Mouse (Mus musculus) CH12.LX (cell line): ENCODE data around the gene Psors1c2. TPM values are rescaled to one million over a fixed set of nuclear protein-coding genes. Genes with fewer than 3 reads are reported as not detected.
A peak's percentile ranks its signal among the peaks of the same experiment; 100 is the strongest.

Experiments used
- DNase-seq: peaks from one replicate; pipeline ENCODE4 v3.0.0-alpha.2; 2013; ENCODE audit errors: extremely low read depth
- H3K27ac ChIP-seq: 2 replicates; pipeline ENCODE4 v1.5.1; 2012; ENCODE audit warnings: low read depth, mild to moderate bottlenecking, control low read depth, moderate library complexity; ENCODE audit not compliant: insufficient read depth
- H3K27me3 ChIP-seq: replicated peaks from 2 replicates; pipeline ENCODE3; 2012; ENCODE audit warnings: inconsistent platforms
- H3K36me3 ChIP-seq, 2 experiments: replicated peaks in 1 of 2; 2 replicates each; pipeline versions ENCODE3 to v1.6.1; 2012; ENCODE audit warnings: inconsistent platforms in 1 of 2, low read length in 1 of 2, mild to moderate bottlenecking in 1 of 2, mixed read lengths in 1 of 2, moderate library complexity in 1 of 2; ENCODE audit not compliant: control insufficient read depth in 1 of 2, insufficient read depth in 1 of 2
- H3K4me1 ChIP-seq, 2 experiments: 2 replicates each; pipeline ENCODE4 v1.6.1; 2012; ENCODE audit warnings: inconsistent platforms in 1 of 2, moderate library complexity in 1 of 2; ENCODE audit not compliant: insufficient read depth in 2 of 2, control insufficient read depth in 1 of 2
- H3K4me2 ChIP-seq: 2 replicates; pipeline ENCODE4 v1.6.1; 2012; ENCODE audit warnings: low read depth, mild to moderate bottlenecking, control low read depth; ENCODE audit not compliant: poor library complexity, insufficient read depth, severe bottlenecking
- H3K4me3 ChIP-seq, 3 experiments: fragments of 150-350 bp in 1 of 3; sonication (generic) in 1 of 3; replicated peaks in 1 of 3; 2 replicates each; pipeline versions ENCODE3 to v1.5.1; 2011 to 2012; ENCODE audit warnings: low read depth in 2 of 3, low read length in 2 of 3, mild to moderate bottlenecking in 2 of 3, moderate library complexity in 2 of 3, control low read depth in 1 of 3, improper control_type of control experiment in 1 of 3, inconsistent platforms in 1 of 3, mixed read lengths in 1 of 3; ENCODE audit not compliant: poor library complexity in 1 of 3
- H3K79me2 ChIP-seq: replicated peaks from 2 replicates; pipeline ENCODE4 v1.6.1; 2012; ENCODE audit warnings: mild to moderate bottlenecking, moderate library complexity; ENCODE audit not compliant: control insufficient read depth, poor library complexity, insufficient read depth, severe bottlenecking; ENCODE audit errors: extremely low read depth
- H3K9ac ChIP-seq: 2 replicates; pipeline ENCODE4 v1.6.1; 2012; ENCODE audit warnings: low read depth, mild to moderate bottlenecking, control low read depth, moderate library complexity; ENCODE audit not compliant: insufficient read depth
- H3K9me3 ChIP-seq: replicated peaks from 2 replicates; pipeline ENCODE3; 2012; ENCODE audit warnings: low read length, inconsistent platforms, mixed read lengths
- CHD2 ChIP-seq: IDR thresholded peaks from 2 replicates; pipeline ENCODE4 v1.6.1; 2011; ENCODE audit warnings: low read length, improper control_type of control experiment
- CTCF ChIP-seq, 2 experiments: IDR thresholded peaks in 1 of 2; conservative IDR thresholded peaks in 1 of 2; 2 replicates each; pipeline ENCODE4 v1.5.1; 2011 to 2012; ENCODE audit warnings: low read depth in 2 of 2, low read length in 2 of 2, improper control_type of control experiment in 1 of 2, inconsistent platforms in 1 of 2, mild to moderate bottlenecking in 1 of 2, moderate library complexity in 1 of 2
- ETS1 ChIP-seq: conservative IDR thresholded peaks from 2 replicates; pipeline ENCODE4 v1.6.1; 2012; ENCODE audit warnings: low read depth, mild to moderate bottlenecking, inconsistent platforms, low read length, improper control_type of control experiment, moderate library complexity
- GABPA ChIP-seq: IDR thresholded peaks from 2 replicates; pipeline ENCODE4 v1.6.1; 2012; ENCODE audit warnings: low read depth, low read length, improper control_type of control experiment, inconsistent platforms; ENCODE audit not compliant: insufficient replicate concordance
- JUN ChIP-seq: IDR thresholded peaks from 2 replicates; pipeline ENCODE4 v1.6.1; 2011; ENCODE audit warnings: low read depth, mild to moderate bottlenecking, low read length, improper control_type of control experiment, moderate library complexity; ENCODE audit not compliant: insufficient read depth
- MAX ChIP-seq: IDR thresholded peaks from 2 replicates; pipeline ENCODE4 v1.6.1; 2011; ENCODE audit warnings: low read length, improper control_type of control experiment
- PAX5 ChIP-seq: IDR thresholded peaks from 2 replicates; pipeline ENCODE4 v1.6.1; 2012; ENCODE audit warnings: low read length, inconsistent platforms, mixed read lengths
- POLR2AphosphoS2 ChIP-seq: IDR thresholded peaks from 2 replicates; pipeline ENCODE4 v1.6.1; 2011; ENCODE audit warnings: low read depth, low read length, improper control_type of control experiment
- RAD21 ChIP-seq: IDR thresholded peaks from 2 replicates; pipeline ENCODE4 v1.6.1; 2011; ENCODE audit warnings: low read depth, mild to moderate bottlenecking, low read length, improper control_type of control experiment, moderate library complexity
- RCOR1 ChIP-seq: conservative IDR thresholded peaks from 2 replicates; pipeline ENCODE4 v1.6.1; 2012; ENCODE audit warnings: low read depth, mild to moderate bottlenecking, inconsistent platforms, low read length, improper control_type of control experiment
- SMC3 ChIP-seq: IDR thresholded peaks from 2 replicates; pipeline ENCODE4 v1.6.1; 2011; ENCODE audit warnings: low read depth, low read length, improper control_type of control experiment
- TCF12 ChIP-seq: IDR thresholded peaks from 2 replicates; pipeline ENCODE4 v1.6.1; 2014; ENCODE audit warnings: low read depth, mild to moderate bottlenecking, inconsistent platforms, low read length, improper control_type of control experiment
- USF2 ChIP-seq: conservative IDR thresholded peaks from 2 replicates; pipeline ENCODE4 v1.6.1; 2011; ENCODE audit warnings: low read depth, low read length, improper control_type of control experiment
- ZC3H11A ChIP-seq: IDR thresholded peaks from 2 replicates; pipeline ENCODE4 v1.6.1; 2012; ENCODE audit warnings: low read depth, mild to moderate bottlenecking, inconsistent platforms, low read length, improper control_type of control experiment
- ZKSCAN1 ChIP-seq: IDR thresholded peaks from 2 replicates; pipeline ENCODE4 v1.6.1; 2012; ENCODE audit warnings: low read depth, inconsistent platforms, low read length, improper control_type of control experiment, borderline replicate concordance
- ZNF384 ChIP-seq: IDR thresholded peaks from 2 replicates; pipeline ENCODE4 v1.6.1; 2012; ENCODE audit warnings: low read depth, low read length, improper control_type of control experiment, inconsistent platforms
- dilution Hi-C: fragments of 300-500 bp; cut with MboI; formaldehyde crosslinking; loops from 2 replicates; pipeline ENCODE4 v1.14.3; 2020; ENCODE audit warnings: low sequenced_read_pairs; ENCODE audit not compliant: extremely low pct_unique_long_range_greater_than_20kb, extremely low pct_ligation_motif_present
- in situ Hi-C: fragments of 300-500 bp; cut with MboI; formaldehyde crosslinking; loops from 3 replicates; pipeline ENCODE4 v1.14.3; 2019; ENCODE audit warnings: low sequenced_read_pairs, low pct_ligation_motif_present, low pct_unique_long_range_greater_than_20kb, mixed read lengths
- polyA plus RNA-seq: library from polyadenylated mRNA; unstranded; fragments of >175 nt; gene quantifications from 2 replicates; pipeline ENCODE4 v1.2.1, GENCODE M21; 2012; ENCODE audit warnings: low read depth; ENCODE audit not compliant: insufficient read length
- total RNA-seq, 2 experiments: library from RNA; depleted of rRNA; stranded (reverse); fragments of 300-350 nt in 1 of 2; fragments of >200 nt in 1 of 2; gene quantifications; 2 replicates each; pipeline ENCODE4 v1.2.3; 2012 to 2014

Psors1c2 gene
- total RNA-seq (2012; rRNA removed) (not detected in 2 replicates), total RNA-seq (2014; rRNA removed) (not detected in 2 replicates), polyA plus RNA-seq (0.27 and 0.59 TPM in 2 replicates)

DNA sequence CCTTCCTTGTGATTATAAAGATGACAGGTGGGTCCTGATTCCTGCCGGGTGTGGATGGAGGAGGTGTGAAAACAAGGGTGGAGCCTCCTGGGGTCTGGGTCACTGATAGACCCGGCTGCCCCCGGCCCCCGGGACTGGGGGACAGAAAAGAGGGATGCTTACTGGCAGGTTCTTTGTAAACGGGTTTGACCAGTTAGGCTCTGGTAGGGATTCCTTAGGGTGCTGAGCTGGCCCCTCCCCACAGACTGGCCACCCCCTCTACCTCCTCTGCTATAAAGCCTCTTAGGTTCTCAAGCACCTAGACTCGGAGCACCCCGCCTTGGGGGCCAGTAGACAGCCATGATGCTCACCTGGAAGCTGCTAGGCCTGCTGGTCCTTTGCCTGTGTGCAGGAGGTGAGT is at the start of gene Psors1c2:
TSS of gene Psors1c2 (plus strand) at position 301 of the 400 bp plus-strand sequence.
- no peak within 1 kb of the TSS for H3K4me2 ChIP-seq
- dilution Hi-C loops, result no loop called here
- H3K4me1 ChIP-seq, result peaks cover 0 to 4% of the 10 kb centered on the region in 2 experiments; a peak in 1 of 4 replicates
- no peak within 1 kb of the TSS for H3K27ac ChIP-seq
- no peaks in the 10 kb centered on the region for H3K9me3 ChIP-seq
- no peak within 1 kb of the TSS for H3K9ac ChIP-seq
- H3K4me3 ChIP-seq, result no peak within 1 kb of the TSS
- TF ChIP-seq ZNF384, result no peak
- no peak for TF ChIP-seq ETS1
- no peak for TF ChIP-seq PAX5
- TF ChIP-seq, all 38 proteins: peak for 0
- in situ Hi-C loops, result no loop called here
- no peaks in the 10 kb centered on the region for H3K79me2 ChIP-seq
- peaks cover 15 to 37% of the 10 kb centered on the region in 2 experiments for H3K36me3 ChIP-seq
- peaks cover 2% of the 10 kb centered on the region for H3K27me3 ChIP-seq
- no peak for DNase-seq

DNA sequence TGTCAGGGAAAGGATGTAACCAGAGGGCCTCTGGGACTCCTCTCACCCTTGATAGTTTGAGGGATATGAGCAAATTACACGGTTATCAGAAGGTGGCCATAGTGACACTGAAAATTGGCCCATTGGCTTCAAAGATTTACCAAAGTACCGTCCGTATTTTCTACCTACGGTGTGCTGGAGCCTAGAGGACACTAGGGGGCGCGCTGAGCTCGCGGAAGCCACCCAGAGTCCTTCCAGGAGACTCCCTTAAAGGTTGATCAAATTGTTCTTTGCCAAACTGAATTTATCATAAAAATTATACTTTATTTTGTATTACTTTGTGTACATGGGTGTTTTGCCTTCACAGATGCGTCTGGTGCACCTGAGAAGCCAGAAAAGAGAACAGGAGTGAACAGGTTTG is 48.9 kb upstream of the Psors1c2 start:
- peaks cover 0 to 3% of the 10 kb centered on the region in 2 experiments; a peak in 1 of 4 replicates for H3K4me1 ChIP-seq
- peak; percentile 78 for TF ChIP-seq SMC3
- no peak for TF ChIP-seq CHD2
- peak; percentile 95 for TF ChIP-seq RAD21
- peak; percentile 82 to 98 for TF ChIP-seq CTCF (conservative IDR thresholded peaks at IDR 0.05 in 1 of 2, IDR thresholded peaks at IDR 0.05 in 1 of 2; ENCODE audit: low read depth in 2 of 2, low read length in 2 of 2)
- dilution Hi-C loops (no loop called here), in situ Hi-C loops (no loop called here)
- no peak overlapping the region for H3K9ac ChIP-seq
- H3K27me3 ChIP-seq, result no peaks in the 10 kb centered on the region
- no peak overlapping the region for H3K27ac ChIP-seq
- no peaks in the 10 kb centered on the region for H3K9me3 ChIP-seq
- peak overlapping the region; percentile 44 for H3K4me2 ChIP-seq
- H3K79me2 ChIP-seq, result no peaks in the 10 kb centered on the region
- H3K4me3 ChIP-seq, result peak overlapping the region in 1 of 3 experiments; percentile 3
- DNase-seq, result peak; percentile 50
- no peaks in the 10 kb centered on the region for H3K36me3 ChIP-seq

DNA sequence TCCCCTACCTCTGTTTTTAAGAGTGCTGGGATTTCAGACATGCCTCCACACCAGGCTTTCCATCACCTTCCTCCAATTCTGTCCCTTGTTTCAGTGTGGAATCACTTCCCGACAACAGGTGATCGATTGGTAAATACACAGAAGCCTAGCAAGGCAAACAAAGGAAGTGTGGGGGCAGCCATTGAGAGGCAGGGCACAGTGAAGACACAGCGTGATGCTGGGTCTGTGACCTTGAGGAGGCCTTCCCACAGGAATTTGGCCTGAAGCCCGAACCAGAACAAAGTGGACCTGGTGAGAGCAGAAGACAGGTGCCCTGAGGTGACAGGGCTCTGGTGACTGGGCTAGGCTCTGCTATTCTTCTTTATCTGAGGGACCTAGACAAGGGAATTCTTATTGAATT is 47.3 kb upstream of the Psors1c2 start:
- no peak for DNase-seq
- TF ChIP-seq POLR2AphosphoS2 (no peak), ETS1 (no peak), USF2 (no peak), SMC3 (no peak), RCOR1 (no peak), JUN (no peak), ZC3H11A (no peak), MAX (no peak), TCF12 (no peak), CTCF (conservative IDR thresholded peaks at IDR 0.05 in 1 of 2, IDR thresholded peaks at IDR 0.05 in 1 of 2; ENCODE audit: low read depth in 2 of 2, low read length in 2 of 2) (no peak), GABPA (no peak), ZKSCAN1 (no peak)
- H3K4me2 ChIP-seq, result no peak overlapping the region
- H3K27ac ChIP-seq, result no peak overlapping the region
- no peak overlapping the region for H3K9ac ChIP-seq
- no peak overlapping the region for H3K4me3 ChIP-seq
- no peaks in the 10 kb centered on the region for H3K79me2 ChIP-seq
- H3K9me3 ChIP-seq, result no peaks in the 10 kb centered on the region
- in situ Hi-C loops, result no loop called here
- H3K36me3 ChIP-seq, result no peaks in the 10 kb centered on the region
- no peaks in the 10 kb centered on the region for H3K27me3 ChIP-seq
- H3K4me1 ChIP-seq, result peaks cover 0 to 3% of the 10 kb centered on the region in 2 experiments; a peak in 1 of 4 replicates
- dilution Hi-C loops, result no loop called here
